Mouse (Mus musculus) bone marrow, adult 2 months (tissue): ENCODE measurements around the gene Slc22a3. TPM values are rescaled to one million over a fixed set of nuclear protein-coding genes. Genes with fewer than 3 reads are reported as not detected.

Experiments used
- H3K27ac ChIP-seq: fragments of 200-500 bp; 2 replicates; pipeline ENCODE4 v1.5.1; 2012; ENCODE audit warnings: low read depth, mild to moderate bottlenecking, control low read depth, inconsistent platforms, low read length; ENCODE audit not compliant: control insufficient read depth, poor library complexity, insufficient read depth
- H3K4me1 ChIP-seq: fragments of 200-500 bp; 2 replicates; pipeline ENCODE4 v1.6.1; 2011; ENCODE audit warnings: low read length; ENCODE audit not compliant: control insufficient read depth, insufficient read depth
- H3K4me3 ChIP-seq: fragments of 200-500 bp; replicated peaks from 2 replicates; pipeline ENCODE3; 2011; ENCODE audit warnings: mild to moderate bottlenecking, low read depth, low read length, control low read depth; ENCODE audit not compliant: control insufficient read depth
- CTCF ChIP-seq: fragments of 200-500 bp; IDR thresholded peaks from 2 replicates; pipeline ENCODE4 v1.5.1; 2011; ENCODE audit warnings: low read length, control low read depth; ENCODE audit not compliant: control insufficient read depth, insufficient read depth
- POLR2A ChIP-seq: fragments of 200-500 bp; IDR thresholded peaks from 2 replicates; pipeline ENCODE4 v1.6.1; 2011; ENCODE audit warnings: low read depth, mild to moderate bottlenecking, control low read depth, low read length, borderline replicate concordance; ENCODE audit not compliant: control insufficient read depth
- WGBS: fragments of 180-500 bp; shearing (Covaris S2); methylation state at CpG from one replicate; pipeline ENCODE4 v1.1.7; 2018; 5-methylcytosine and 5-hydroxymethylcytosine counted together
- polyA plus RNA-seq: library from polyadenylated mRNA; stranded (reverse); fragments of >200 nt; gene quantifications from 2 replicates; pipeline ENCODE4 v1.2.4, GENCODE M21; 2011; ENCODE audit warnings: low replicate concordance; ENCODE audit not compliant: missing spikeins, insufficient read depth, insufficient read length

Slc22a3 gene
- polyA plus RNA-seq, 1 experiment = 2.3 TPM

- TF ChIP-seq CTCF (peak; percentile 64), POLR2A (no peak)
- no peaks in the 10 kb centered on the region for H3K4me1 ChIP-seq
- WGBS = 77% methylated on average over 5 of the region's 5 CpGs
- H3K4me3 ChIP-seq = no peak overlapping the region
- H3K27ac ChIP-seq = no peak overlapping the region
These were observed 52.2 kb downstream of the Slc22a3 start for GRCm38 (mm10) chr17:12455143-12455790.

GRCm38 (mm10) chr17:12453691-12454090 is 53.8 kb downstream of the Slc22a3 start:
- H3K27ac ChIP-seq = no peak overlapping the region
- 81% methylated on average over 6 of the region's 6 CpGs for WGBS
- no peak for TF ChIP-seq CTCF
- TF ChIP-seq POLR2A = no peak
- no peak overlapping the region for H3K4me3 ChIP-seq
- H3K4me1 ChIP-seq = no peaks in the 10 kb centered on the region

GRCm38 (mm10) chr17:12452862-12453531 is 54.5 kb downstream of the Slc22a3 start:
- TF ChIP-seq POLR2A (no peak), CTCF (no peak)
- no peak overlapping the region for H3K4me3 ChIP-seq
- H3K4me1 ChIP-seq = no peaks in the 10 kb centered on the region
- H3K27ac ChIP-seq = no peak overlapping the region
- WGBS = 83% methylated on average over 11 of the region's 11 CpGs

DNA sequence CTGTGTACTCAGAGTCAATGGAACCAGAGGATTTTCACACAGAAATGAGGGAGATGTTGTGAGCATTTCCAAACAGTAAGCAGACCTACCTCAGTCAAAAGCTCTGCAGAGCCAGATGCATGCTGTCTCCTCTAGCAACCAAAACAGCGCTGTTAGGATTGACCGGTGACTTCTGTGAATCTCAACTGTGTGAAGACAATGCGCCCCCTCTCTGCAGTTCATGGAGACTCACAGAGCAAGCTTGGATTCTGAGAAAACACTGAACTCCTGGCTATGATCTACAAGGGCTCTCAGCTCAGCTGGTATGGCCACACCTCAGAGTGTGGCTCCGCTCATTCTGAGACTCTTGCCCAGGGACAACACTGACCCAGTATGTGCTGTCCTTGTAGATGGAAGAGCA is 56.3 kb downstream of the Slc22a3 start:
- Histone ChIP-seq H3K27ac (no peak overlapping the region), H3K4me1 (no peaks in the 10 kb centered on the region), H3K4me3 (no peak overlapping the region)
- 89% methylated on average over 4 of the region's 4 CpGs for WGBS
- TF ChIP-seq POLR2A (no peak), CTCF (no peak)

DNA sequence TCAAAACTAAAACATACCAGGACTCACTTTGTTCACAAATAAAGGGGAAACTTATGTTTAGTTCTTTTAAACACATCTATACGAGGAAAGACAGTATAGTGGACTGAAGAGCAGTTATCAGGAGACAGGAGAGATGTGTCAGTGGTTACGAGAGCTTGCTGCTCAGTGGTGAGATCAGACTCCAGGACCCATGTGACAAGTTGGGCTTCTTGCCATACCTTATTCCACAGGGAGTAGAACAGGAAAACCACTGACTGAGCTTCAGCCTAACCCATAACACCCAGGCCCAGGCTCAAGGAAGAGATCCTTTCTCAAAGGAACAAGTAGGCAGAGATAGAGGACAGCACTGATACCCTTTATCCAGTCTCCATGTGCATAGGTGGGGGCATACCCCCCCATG is 62.9 kb downstream of the Slc22a3 start:
- no peak for TF ChIP-seq POLR2A
- TF ChIP-seq CTCF = no peak
- H3K4me1 ChIP-seq = no peaks in the 10 kb centered on the region
- no peak overlapping the region for H3K4me3 ChIP-seq
- H3K27ac ChIP-seq = no peak overlapping the region
- WGBS = 65% methylated on average over 2 of the region's 2 CpGs

- H3K27ac ChIP-seq = no peak overlapping the region
- no peaks in the 10 kb centered on the region for H3K4me1 ChIP-seq
- H3K4me3 ChIP-seq = no peak overlapping the region
- no peak for TF ChIP-seq POLR2A
- TF ChIP-seq CTCF = no peak
- WGBS = 85% methylated on average over 10 of the region's 10 CpGs
These were observed 69.7 kb downstream of the Slc22a3 start for GRCm38 (mm10) chr17:12437771-12438170.

DNA sequence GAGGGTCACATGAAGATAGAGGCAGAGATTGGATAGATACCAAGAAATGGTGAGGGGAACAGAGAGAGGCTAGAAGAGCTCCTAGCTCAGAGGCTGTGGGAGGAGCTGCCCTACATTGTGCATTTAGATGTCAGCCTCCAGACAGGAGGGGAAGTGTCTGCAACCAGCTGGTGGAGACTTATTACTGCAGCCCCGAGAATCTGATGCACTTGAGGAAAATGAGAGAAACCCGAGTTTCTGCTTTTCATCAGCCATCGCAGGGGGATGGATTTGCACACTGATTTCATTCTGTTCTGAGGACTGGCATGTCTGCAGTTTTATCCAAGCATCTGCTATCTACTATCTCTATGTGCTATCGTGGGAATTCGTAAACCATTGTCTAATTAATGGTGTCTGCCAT is 75.8 kb downstream of the Slc22a3 start:
- Histone ChIP-seq H3K4me1 (no peaks in the 10 kb centered on the region; the same call in 1 of the 2 replicates), H3K4me3 (no peak overlapping the region), H3K27ac (no peak overlapping the region)
- no peak for TF ChIP-seq POLR2A
- no peak for TF ChIP-seq CTCF
- 44% methylated on average over 5 of the region's 5 CpGs for WGBS

- TF ChIP-seq POLR2A = no peak
- TF ChIP-seq CTCF = no peak
- no peak overlapping the region for H3K4me3 ChIP-seq
- no peaks in the 10 kb centered on the region; the same call in 1 of the 2 replicates for H3K4me1 ChIP-seq
- no peak overlapping the region for H3K27ac ChIP-seq
These were observed 79.1 kb downstream of the Slc22a3 start for GRCm38 (mm10) chr17:12428369-12428768.

DNA sequence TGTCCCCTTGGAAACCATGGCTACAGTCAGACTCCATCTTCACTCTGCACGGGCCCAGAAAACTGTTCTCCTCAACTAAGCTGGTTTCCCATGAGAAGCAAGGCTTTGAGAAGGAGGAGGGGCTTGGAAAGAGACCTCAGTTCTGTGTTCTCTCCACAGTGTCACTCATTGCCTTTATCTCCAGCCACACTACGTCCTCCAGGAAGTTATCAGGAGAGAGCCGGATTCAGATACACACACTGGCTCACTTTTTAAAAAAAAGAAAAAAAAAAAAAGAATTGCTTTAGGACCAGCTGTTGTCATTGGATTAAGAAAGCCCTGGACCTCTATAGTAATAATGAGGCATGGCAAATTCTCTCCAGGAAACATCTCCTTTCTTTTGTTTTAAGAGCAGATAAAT is 80.3 kb downstream of the Slc22a3 start:
- WGBS = 36% methylated on average over 3 of the region's 3 CpGs
- TF ChIP-seq CTCF (no peak), POLR2A (no peak)
- no peaks in the 10 kb centered on the region; the same call in 1 of the 2 replicates for H3K4me1 ChIP-seq
- no peak overlapping the region for H3K4me3 ChIP-seq
- no peak overlapping the region for H3K27ac ChIP-seq
